Mouse (Mus musculus) neural tube, embryonic 13.5 days (tissue): ENCODE data around the gene Ecm1. TPM values are rescaled to one million over a fixed set of nuclear protein-coding genes. Genes with fewer than 3 reads are reported as not detected.
"Not testable (repeated sequence)": the region's sequence is repeated elsewhere in the genome, so short reads cannot be mapped to it uniquely, and the experiment has no call there.

ENCODE experiments used
- ATAC-seq: fragments of 200-750 bp; cut with Nextera tagmentation; 2 replicates; pipeline ENCODE4 v1.8.0; 2017; ENCODE audit warnings: low read depth, mild to moderate bottlenecking, moderate TSS enrichment, moderate library complexity
- H3K27ac ChIP-seq: fragments of 300-500 bp; sonication (generic); replicated peaks from 2 replicates; pipeline ENCODE4 v1.5.1; 2015; ENCODE audit warnings: moderate library complexity, mild to moderate bottlenecking, inconsistent platforms
- H3K27me3 ChIP-seq: fragments of 300-500 bp; sonication (generic); 2 replicates; pipeline ENCODE4 v1.6.1; 2015; ENCODE audit warnings: mild to moderate bottlenecking, inconsistent platforms
- H3K36me3 ChIP-seq: fragments of 300-500 bp; sonication (generic); 2 replicates; pipeline ENCODE4 v1.6.1; 2015; ENCODE audit warnings: mild to moderate bottlenecking, inconsistent platforms
- H3K4me1 ChIP-seq: fragments of 300-500 bp; sonication (generic); replicated peaks from 2 replicates; pipeline ENCODE4 v1.6.1; 2015; ENCODE audit warnings: inconsistent platforms
- H3K4me2 ChIP-seq: fragments of 300-500 bp; sonication (generic); 2 replicates; pipeline ENCODE4 v1.6.1; 2015; ENCODE audit warnings: inconsistent platforms, mild to moderate bottlenecking, moderate library complexity
- H3K4me3 ChIP-seq: fragments of 300-500 bp; sonication (generic); 2 replicates; pipeline ENCODE4 v1.5.1; 2015; ENCODE audit warnings: mild to moderate bottlenecking, inconsistent platforms
- H3K9ac ChIP-seq: fragments of 300-500 bp; sonication (generic); 2 replicates; pipeline ENCODE4 v1.6.1; 2015; ENCODE audit warnings: moderate library complexity, mild to moderate bottlenecking, inconsistent platforms
- H3K9me3 ChIP-seq: fragments of 300-500 bp; sonication (generic); 2 replicates; pipeline ENCODE4 v1.6.1; 2016; ENCODE audit warnings: inconsistent platforms
- WGBS: fragments of 180-500 bp; shearing (Covaris S2); methylation state at CpG from one replicate; pipeline ENCODE4 v1.1.7; 2015; 5-methylcytosine and 5-hydroxymethylcytosine counted together
- polyA plus RNA-seq: library from polyadenylated mRNA; unstranded; fragments of >200 nt; fragmentation: Nextera tagmentation; extraction: Ambion mirVana; gene quantifications from 2 replicates; pipeline ENCODE4 v1.2.1, GENCODE M21; 2015

Ecm1 gene
- polyA plus RNA-seq, 1 experiment from 2014 or later = 16.6 TPM

DNA sequence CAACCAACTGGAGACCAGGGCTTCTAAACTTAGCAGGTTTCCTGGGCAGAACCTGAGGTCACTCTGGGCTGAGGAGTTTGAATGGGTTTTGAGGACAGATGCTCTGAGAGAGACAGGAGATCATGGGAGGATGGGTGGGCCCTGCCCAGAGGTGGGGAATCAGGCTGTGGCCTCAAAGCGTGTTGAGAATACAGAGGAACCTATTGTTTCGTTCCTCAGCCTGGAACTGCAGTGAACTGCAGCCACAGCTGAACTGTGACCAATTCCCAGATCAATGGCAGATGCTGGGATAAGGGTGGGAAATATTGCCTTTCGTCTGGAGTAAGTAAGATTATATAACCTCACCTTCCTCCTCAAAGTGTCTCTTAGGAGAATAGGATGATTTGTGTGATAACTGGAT is 43.6 kb downstream of the Ecm1 start:
- Histone ChIP-seq H3K9ac (no peak overlapping the region), H3K36me3 (peaks cover 7% of the 10 kb centered on the region; the same call in 1 of the 2 replicates), H3K27me3 (no peaks in the 10 kb centered on the region), H3K4me2 (no peak overlapping the region), H3K27ac (no peak overlapping the region), H3K4me1 (peaks cover 25% of the 10 kb centered on the region), H3K4me3 (no peak overlapping the region), H3K9me3 (no peaks in the 10 kb centered on the region)
- no peak for ATAC-seq
- WGBS = 28% methylated on average over 3 of the region's 3 CpGs

DNA sequence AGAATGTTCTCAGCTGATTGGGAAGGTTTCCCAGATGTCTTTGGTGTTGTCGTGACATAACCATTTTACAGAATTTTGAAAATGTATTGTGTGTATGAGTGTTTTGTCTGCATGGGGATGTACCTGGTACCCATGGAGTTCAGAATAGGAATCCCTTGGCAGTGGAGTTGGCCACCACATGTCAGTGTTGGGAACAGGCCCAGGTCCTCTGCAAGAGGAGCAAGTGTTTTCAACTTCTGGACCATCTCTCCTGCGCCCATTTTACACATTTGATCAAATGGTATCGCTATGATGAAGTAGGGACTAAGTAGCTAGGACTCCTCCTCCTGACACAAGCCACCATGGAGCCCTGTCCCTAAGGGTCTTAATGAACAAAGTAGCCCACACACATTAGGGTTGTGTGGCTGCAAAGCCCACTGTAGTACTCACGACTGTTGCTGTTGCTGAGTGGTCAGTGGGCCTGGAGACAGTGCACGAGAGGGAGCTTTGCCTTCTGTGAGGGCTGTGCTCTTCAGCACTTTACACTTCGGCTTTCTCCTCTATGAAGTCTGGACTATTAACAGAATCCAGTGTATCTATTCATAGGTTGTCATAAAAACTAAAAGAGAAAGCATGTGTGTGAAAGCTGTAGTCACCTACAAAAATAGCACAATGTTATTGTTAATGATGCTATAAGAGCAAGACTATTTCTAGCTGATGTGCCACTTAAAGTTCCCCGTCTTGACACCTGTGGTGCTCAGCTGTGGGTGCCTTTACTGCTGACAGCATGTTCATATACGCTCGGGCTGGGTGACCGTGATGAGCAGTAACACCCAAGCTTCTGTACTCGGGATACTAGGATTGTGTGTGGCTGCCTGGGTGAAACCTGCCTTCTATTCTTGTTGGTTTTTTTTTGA is 44.3 kb downstream of the Ecm1 start:
- WGBS = 87% methylated on average over 11 of the region's 11 CpGs

DNA sequence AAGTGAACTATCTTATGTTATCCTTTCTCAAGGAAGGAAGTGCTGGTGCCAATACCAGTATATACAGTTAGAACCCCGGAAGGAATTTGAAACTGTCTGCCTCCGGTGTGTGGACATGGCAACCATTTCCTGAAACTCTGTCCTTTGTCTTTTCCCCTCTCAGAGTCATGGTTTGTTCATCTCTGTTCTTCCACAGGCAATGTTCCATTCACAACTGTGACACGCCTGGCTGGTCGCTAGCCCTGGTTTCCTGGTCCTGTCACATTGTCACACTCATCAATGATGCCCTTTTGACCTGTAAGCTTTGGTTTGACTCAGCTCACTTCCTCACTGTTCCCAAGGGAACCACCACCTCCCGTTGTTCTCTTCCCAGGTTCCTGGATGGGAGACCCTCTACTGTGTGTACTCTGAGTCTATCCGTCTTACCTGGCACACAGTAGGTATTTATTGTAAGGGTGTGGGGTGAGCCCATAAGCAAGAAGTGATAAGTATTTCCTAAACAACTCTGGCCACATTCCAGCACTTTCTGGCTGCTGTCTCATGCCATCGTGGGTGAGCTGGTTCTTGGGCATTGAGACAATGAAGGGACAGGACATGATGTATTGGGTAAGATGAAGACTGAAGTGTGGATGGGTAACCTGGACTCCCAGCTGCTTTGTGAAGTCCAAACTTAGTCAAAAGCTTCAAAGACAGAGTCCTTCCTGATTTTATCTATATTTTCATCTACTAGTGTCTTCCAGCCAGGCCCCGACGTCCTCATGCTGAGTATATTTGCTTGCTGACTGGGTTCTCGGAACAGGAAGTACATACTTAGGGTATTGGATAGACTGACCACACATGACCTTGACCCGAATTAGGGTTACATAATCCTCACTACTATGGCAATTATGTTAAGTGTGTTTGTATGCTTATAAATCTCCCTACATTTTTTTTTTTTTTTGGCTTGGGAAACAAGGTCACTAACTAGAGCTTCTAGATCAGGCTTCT is 45.3 kb downstream of the Ecm1 start:
- 75% methylated on average over 11 of the region's 11 CpGs for WGBS
- H3K27me3 ChIP-seq = no peaks in the 10 kb centered on the region
- peaks cover 19% of the 10 kb centered on the region for H3K4me1 ChIP-seq
- no peaks in the 10 kb centered on the region for H3K9me3 ChIP-seq
- H3K4me3 ChIP-seq = no peak overlapping the region
- H3K9ac ChIP-seq = no peak overlapping the region
- H3K36me3 ChIP-seq = peaks cover 7% of the 10 kb centered on the region; the same call in 1 of the 2 replicates
- no peak for ATAC-seq
- H3K27ac ChIP-seq = no peak overlapping the region
- H3K4me2 ChIP-seq = no peak overlapping the region

More for the DNA sequence above, 44.3 kb downstream of the Ecm1 start:
- Histone ChIP-seq H3K27ac (no peak overlapping the region), H3K4me1 (peaks cover 17% of the 10 kb centered on the region), H3K36me3 (peaks cover 7% of the 10 kb centered on the region; the same call in 1 of the 2 replicates), H3K4me2 (no peak overlapping the region), H3K27me3 (no peaks in the 10 kb centered on the region), H3K9ac (no peak overlapping the region), H3K9me3 (no peaks in the 10 kb centered on the region), H3K4me3 (no peak overlapping the region)
- no peak for ATAC-seq

DNA sequence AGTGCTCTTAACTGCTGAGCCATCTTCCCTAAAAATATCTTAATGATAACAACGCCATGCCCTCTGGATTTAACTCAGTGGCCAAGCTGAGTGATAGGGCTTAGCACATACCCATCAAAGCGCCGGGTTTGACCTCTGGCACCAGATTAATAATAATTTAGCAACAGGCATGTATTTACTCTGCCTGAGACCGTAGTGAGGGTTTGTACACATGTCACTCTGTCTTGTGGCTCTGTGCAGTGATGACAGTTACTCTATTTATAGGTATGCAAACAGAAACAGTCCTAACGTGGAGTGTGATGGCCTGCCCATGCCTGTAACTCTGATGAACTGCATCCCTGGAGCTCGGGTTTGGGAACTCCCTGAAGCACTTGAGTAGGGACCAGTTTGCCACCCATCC is 46.7 kb downstream of the Ecm1 start:
- 86% methylated on average over 6 of the region's 6 CpGs for WGBS
- no peak overlapping the region for H3K4me2 ChIP-seq

DNA sequence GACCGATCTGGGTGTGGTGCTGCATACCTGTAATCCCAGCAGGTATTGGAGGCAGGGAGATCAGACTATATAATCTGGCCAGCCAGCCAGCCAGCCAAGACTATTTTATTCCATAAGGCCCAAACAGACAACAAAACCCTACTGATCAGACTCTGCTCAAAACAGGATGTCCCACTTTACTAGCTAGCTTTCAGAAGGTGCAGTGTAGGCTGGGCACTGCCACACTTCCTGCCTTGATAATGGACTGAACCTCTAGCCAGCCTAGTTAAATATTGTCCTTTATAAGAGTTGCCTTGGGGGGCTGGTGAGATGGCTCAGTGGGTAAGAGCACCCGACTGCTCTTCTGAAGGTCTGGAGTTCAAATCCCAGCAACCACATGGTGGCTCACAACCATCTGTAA is 48.8 kb downstream of the Ecm1 start:
- ATAC-seq, H3K9ac ChIP-seq, H3K4me3 ChIP-seq, H3K9me3 ChIP-seq, H3K27ac ChIP-seq, H3K27me3 ChIP-seq, H3K36me3 ChIP-seq, H3K4me2 ChIP-seq: not testable (repeated sequence)
- H3K4me1 ChIP-seq = peaks cover 34% of the 10 kb centered on the region
- 95% methylated on average over 2 of the region's 2 CpGs for WGBS

More for the DNA sequence above, 46.7 kb downstream of the Ecm1 start:
- Histone ChIP-seq H3K27ac (no peak overlapping the region), H3K4me3 (no peak overlapping the region), H3K4me1 (peaks cover 29% of the 10 kb centered on the region), H3K27me3 (no peaks in the 10 kb centered on the region), H3K36me3 (peaks cover 7% of the 10 kb centered on the region; the same call in 1 of the 2 replicates), H3K9ac (no peak overlapping the region), H3K9me3 (no peaks in the 10 kb centered on the region)
- no peak for ATAC-seq

DNA sequence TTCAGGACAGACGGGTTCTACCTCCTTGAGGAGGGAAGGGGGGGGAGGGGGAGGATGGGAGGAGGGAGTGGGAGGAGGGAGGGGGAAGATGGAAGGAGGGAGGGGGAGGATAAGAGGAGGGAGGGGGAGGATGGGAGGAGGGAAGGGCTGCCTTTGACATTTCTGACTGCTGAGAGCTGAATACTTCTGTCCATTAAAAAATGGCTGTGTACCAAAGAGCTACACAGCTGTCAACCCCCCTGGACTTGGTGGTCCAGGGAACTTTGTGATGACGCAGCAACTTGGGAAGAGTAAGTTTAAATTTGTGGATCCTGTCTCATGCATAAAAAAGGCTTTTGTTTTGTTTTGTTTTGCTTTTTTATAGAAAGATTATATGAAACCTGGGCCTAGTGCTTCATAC is 49.4 kb downstream of the Ecm1 start:
- 45% methylated on average over 2 of the region's 2 CpGs for WGBS

DNA sequence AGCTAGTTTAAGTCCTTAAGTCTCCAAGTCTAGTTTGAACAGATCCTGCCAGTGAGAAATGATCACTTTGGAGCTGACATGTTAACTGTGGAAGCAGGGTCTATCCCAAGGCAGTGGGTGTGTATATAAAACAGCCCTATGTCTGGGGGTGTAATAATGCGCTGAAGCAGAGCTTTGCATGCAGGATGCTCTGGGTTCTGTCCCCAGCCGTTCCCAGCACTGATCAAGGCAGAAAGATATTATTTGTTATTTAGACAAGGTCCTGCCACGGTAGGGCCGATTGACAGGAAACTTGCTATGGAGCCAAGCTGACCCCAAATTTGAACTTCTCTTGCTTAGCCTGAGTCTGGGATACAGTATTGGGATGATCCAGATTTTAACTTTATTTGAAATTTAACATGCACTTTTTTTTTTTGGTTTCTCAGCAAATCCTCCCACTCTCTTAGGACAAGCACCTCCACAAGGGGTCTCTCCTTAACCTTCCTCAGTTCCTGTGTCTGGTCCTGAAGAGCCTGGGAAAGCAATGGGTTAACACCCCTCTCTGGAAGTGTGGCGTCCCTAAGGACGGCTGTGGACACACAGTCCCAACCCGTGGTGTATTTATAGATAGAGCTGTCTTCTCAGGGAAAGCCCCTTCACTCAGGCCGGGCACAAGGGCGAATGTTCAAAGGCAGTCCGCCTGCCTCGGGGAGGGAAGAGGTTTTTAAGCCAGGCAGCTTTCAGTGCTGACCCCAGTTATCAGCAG is 50.0 kb downstream of the Ecm1 start:
- Histone ChIP-seq H3K36me3 (peaks cover 7% of the 10 kb centered on the region; the same call in 1 of the 2 replicates), H3K4me1 (peaks cover 32% of the 10 kb centered on the region), H3K9me3 (no peaks in the 10 kb centered on the region), H3K4me3 (no peak overlapping the region), H3K4me2 (no peak overlapping the region), H3K27ac (no peak overlapping the region), H3K9ac (no peak overlapping the region), H3K27me3 (no peaks in the 10 kb centered on the region)
- ATAC-seq = no peak
- 42% methylated on average over 11 of the region's 11 CpGs for WGBS

More for the DNA sequence above, 49.4 kb downstream of the Ecm1 start:
- Histone ChIP-seq H3K36me3 (peaks cover 7% of the 10 kb centered on the region; the same call in 1 of the 2 replicates), H3K9me3 (no peaks in the 10 kb centered on the region), H3K4me3 (no peak overlapping the region), H3K27me3 (no peaks in the 10 kb centered on the region), H3K27ac (no peak overlapping the region), H3K9ac (no peak overlapping the region), H3K4me2 (no peak overlapping the region), H3K4me1 (peaks cover 32% of the 10 kb centered on the region)
- ATAC-seq = no peak

DNA sequence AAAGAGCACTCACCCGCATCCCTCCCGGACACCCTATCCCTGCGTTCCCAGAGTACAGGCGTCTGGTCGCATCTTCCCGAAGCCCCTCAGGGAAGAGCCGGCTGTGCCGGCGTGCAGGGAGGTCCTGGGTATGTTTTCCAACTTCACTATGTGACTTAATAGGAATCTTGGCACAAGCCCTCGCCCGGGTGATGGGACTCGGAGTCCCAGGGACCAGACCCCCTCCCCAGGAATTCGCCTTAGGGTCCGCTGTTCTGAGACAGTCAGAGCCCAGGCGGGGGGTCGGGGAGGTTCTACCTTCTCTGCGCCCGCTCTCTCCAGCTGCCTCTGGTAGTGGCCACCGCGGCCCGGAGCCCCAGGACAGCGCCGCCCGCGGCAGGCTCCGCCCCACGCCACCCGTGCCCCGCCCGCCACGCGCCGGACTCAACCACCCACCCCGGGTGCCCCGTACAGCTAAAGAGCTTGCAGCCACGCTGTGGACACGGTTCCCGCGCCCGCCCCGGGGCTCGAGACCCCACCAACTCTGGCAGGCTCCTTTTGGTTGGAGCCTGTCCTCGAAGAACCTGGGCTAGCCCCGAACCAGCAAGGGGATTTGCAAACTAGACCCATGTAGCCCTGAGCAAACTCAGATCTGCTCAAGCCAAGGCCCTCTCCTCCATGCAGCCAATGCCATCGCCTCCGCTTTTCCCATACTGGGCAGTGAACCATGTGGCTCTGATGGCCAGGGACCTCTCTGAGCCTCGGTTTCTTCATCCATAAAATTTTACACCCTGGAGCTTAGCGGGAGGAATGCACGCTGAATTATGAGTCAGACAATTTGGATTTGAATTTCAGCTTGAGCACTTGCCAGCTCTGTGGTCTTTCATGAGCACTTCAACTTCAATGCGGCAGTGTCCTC is 51.6 kb downstream of the Ecm1 start, which contains the start of gene Adamtsl4:
Gene Adamtsl4 (minus strand): TSS at position 394 of the 898 bp plus-strand sequence.
- peak within 1 kb of the TSS; percentile 64 for H3K9ac ChIP-seq
- no peaks in the 10 kb centered on the region for H3K9me3 ChIP-seq
- no peaks in the 10 kb centered on the region for H3K27me3 ChIP-seq
- peaks cover 3% of the 10 kb centered on the region; the same call in 1 of the 2 replicates for H3K36me3 ChIP-seq
- H3K4me2 ChIP-seq = peak within 1 kb of the TSS; percentile 74
- 4% methylated on average over 50 of the region's 50 CpGs for WGBS
- H3K4me1 ChIP-seq = peaks cover 32% of the 10 kb centered on the region
- no peak within 1 kb of the TSS for H3K27ac ChIP-seq
- H3K4me3 ChIP-seq = peak within 1 kb of the TSS; percentile 40
- peak; percentile 69 for ATAC-seq

DNA sequence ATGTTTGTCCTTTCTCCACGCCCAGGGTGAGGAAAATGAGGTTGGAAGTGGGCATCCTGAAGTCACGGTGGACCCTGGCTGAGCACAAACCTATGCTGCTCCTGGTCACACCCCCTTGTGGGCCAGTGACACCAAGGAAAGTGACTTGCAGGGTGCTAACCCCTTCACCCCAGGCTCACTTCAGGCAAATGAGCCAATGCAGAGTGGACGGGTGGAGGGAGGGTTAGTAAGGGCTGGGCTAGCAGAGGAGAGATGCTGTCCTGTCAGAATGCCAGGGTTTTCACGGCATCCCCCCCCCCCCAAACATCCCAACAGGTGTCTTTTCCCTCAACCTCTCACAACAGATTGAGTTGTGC is 52.2 kb downstream of the Ecm1 start:
- 10% methylated on average over 4 of the region's 4 CpGs for WGBS
- Histone ChIP-seq H3K9me3 (no peaks in the 10 kb centered on the region), H3K27me3 (no peaks in the 10 kb centered on the region), H3K27ac (no peak overlapping the region), H3K4me2 (peak overlapping the region; percentile 74), H3K4me1 (peaks cover 32% of the 10 kb centered on the region), H3K4me3 (peak overlapping the region; percentile 40), H3K9ac (peak overlapping the region; percentile 64), H3K36me3 (peaks cover 3% of the 10 kb centered on the region; the same call in 1 of the 2 replicates)
- ATAC-seq = 0 out of 2 replicates have a peak, but pooled peaks have one; percentile 14

DNA sequence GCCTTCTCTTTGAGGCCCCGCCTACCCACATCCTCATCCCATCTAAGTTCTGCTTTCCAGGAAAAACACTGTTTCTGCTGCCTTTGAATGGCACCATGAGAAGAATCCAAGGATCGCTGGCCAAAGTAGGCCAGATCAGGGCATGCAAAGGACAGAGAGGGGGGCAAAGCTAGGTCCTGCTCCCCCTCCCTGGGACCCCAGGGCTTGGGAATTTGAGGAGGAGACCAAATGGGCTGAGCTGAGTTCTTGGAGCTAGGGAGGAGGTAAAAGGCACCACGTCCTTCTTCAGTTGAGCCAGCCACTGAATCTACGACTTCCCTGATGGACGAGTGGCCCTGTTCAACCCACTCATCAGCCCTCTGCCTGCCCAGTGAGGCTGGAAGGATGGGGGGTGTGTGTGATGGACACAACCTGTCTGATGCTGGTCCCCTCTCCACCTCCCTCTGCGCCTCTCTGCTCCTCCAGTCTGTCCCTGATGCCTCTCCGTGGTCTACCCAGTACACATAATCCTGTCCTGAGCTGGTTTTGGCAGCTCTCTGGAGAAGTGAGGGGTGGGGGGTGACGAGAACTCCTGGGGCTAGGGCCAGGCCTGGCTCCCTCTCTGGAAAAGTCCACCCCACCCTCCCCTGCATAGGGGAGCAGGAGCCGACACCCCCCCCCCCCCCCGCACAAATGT is 52.7 kb downstream of the Ecm1 start:
- Histone ChIP-seq H3K4me2 (peak overlapping the region; percentile 74), H3K9ac (no peak overlapping the region), H3K27me3 (no peaks in the 10 kb centered on the region), H3K9me3 (no peaks in the 10 kb centered on the region), H3K27ac (no peak overlapping the region), H3K36me3 (peaks cover 3% of the 10 kb centered on the region; the same call in 1 of the 2 replicates), H3K4me1 (peaks cover 34% of the 10 kb centered on the region), H3K4me3 (0 out of 2 replicates have a peak overlapping the region, but pooled peaks have one; percentile 40)
- ATAC-seq = 0 out of 2 replicates have a peak, but pooled peaks have one; percentile 10
- 51% methylated on average over 10 of the region's 10 CpGs for WGBS
